Mouse (Mus musculus) inflammation-experienced regulatory T-cells (primary cell): Measurements from ENCODE around the gene Inpp5b. TPM values are rescaled to one million over a fixed set of nuclear protein-coding genes. Genes with fewer than 3 reads are reported as not detected.

Source experiments
- polyA plus RNA-seq, 2 experiments: library from polyadenylated mRNA; unstranded; fragments of 100-300 nt; shearing (Covaris generic); gene quantifications; one replicate each; pipeline ENCODE4 v1.2.1; 2017

The Inpp5b gene
- 100 to 1,000 TPM; 135 to 166 TPM for polyA plus RNA-seq

GRCm38 (mm10) chr4:124741376-124742343 is at the start of gene Inpp5b:
Inpp5b (plus strand) TSS chr4:124741850.

DNA sequence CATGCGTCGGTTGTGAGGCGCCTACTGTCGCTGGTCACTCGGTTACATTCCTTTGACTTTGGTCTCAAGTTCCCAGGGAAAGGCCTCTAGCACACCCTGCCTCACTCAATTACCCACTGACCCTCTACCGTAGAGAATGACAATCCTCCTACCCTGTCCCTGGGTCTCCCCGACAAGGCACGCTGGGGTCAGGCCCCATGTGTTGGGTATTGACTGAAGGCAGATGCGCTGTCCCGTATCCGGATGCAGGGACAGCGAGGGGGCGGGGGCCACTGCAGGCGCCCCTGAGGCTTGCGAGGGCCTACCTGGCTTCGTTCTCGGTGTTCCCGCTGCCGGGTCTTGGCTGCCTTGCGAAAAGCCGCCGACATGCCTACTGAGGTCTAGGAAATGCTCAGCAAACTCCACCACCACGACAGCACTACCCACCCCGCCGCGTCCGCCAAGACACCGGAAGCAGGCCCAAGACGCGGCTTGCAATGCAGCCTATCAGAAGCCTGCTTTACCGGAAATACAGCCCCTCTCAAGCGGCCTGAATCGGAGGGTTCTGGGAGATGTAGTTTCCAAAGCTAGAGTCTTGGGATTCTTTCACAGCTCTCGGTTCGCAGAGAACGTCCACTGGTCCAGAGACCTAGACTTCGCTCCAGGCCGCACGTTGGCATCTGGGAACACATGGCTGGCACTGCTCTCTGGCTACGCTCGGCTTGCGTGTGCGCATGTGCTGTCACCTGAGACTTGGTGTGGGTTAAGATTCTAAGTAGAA is 48.3 kb upstream of the Inpp5b start, which contains the start of gene Utp11:
TSS of gene Utp11 (minus strand) at position 466 of the 760 bp plus-strand sequence.

DNA sequence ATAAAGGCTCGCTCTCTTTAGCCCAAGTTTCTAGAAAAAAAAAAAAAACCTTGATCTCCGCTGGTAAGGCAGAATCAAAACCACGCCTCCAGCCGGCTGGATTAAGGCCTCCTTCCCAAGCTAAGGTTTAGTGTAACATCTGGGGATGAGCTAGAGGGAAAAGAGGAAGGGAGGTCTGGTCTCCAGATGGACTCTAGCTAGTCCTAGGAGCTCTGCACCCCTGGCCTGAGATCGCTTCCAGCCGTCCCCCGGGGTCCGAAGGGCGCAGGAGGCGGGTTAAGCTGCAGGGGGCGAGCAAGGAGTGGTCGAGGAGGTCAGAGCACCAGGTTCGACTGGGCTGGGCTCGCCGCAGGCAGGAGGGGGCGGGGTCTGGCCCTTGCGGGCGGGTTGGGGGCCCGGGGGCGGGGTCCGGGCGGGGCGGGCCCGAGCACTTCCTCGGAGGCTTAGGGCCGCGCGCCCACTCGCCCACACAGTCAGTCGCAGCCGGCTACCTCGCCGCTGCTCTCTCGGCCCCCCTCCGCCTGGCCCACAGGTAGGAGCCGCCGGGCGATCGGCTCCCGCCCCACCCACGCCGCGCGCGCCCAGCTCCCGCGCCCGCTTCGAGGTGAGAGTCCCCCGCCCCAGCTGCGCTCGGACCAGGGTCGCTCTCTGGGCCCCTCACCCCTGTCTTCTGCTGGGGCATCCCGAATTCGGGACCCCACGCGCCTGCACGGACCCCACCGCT is 41.2 kb upstream of the Inpp5b start, which contains the start of gene Fhl3:
TSS of gene Fhl3 (plus strand) at position 454 of the 724 bp plus-strand sequence.

GRCm38 (mm10) chr4:124714545-124715481 is 26.8 kb upstream of the Inpp5b start, which contains the start of gene Sf3a3:
Sf3a3 (plus strand) TSS chr4:124714776.

GRCm38 (mm10) chr4:124801552-124802308 is 60.1 kb downstream of the Inpp5b start, which contains the start of gene Mtf1:
Mtf1 (plus strand) TSS chr4:124802104.

DNA sequence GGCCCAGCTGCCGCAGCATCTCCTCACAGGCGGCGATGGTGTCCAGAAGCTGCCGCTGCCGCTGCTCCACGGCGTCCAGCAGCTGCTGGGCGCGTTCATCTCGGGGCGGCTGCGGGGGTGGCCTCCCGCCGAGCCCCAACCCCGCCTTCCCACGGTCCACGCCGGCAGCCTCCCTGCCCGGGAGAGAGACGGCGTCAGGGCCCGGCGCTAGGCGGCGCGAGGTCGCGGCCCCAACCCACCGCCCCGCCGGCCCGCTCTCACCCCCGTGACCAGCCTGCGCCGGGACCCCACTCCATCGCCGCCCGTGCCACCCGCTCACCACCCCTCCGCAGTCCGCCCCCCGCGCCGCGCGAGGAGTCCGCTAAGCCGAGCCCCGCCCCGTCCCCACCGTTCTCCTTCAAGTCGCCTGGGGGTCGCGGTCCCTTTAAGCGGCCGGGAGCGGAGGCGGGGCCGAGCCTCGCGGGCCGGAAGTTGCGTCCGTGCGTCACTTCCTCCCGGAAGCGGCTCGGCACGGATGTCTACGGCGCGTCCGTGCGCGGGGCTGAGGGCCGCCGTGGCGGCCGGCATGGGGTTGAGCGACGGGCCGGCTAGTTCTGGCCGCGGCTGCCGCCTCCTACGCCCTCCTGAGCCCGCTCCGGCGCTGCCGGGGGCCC is 108.7 kb downstream of the Inpp5b start, which contains the start of gene Yrdc:
TSS of gene Yrdc (plus strand) at position 419 of the 653 bp plus-strand sequence.

Other genes with a start within 250 kb of the Inpp5b start
- 1 to 10 TPM in 1 of 2 experiments, under 1 TPM in 1; 0.78 to 1.3 TPM for gene 3100002H09Rik, start 131.0 kb upstream of the Inpp5b start, polyA plus RNA-seq
- under 1 TPM; 0.14 to 0.59 TPM for gene Pou3f1, start 85.0 kb upstream of the Inpp5b start, polyA plus RNA-seq
- 10 to 100 TPM; 64.3 to 72.2 TPM for gene Utp11, start 48.2 kb upstream of the Inpp5b start, polyA plus RNA-seq
- gene Fhl3, start 41.1 kb upstream of the Inpp5b start, polyA plus RNA-seq = 1 to 10 TPM; 1.2 TPM
- 100 to 1,000 TPM; 121 to 134 TPM for gene Sf3a3, start 27.1 kb upstream of the Inpp5b start, polyA plus RNA-seq
- 10 to 100 TPM; 17.9 to 18.0 TPM for gene Mtf1, start 60.3 kb downstream of the Inpp5b start, polyA plus RNA-seq
- 100 to 1,000 TPM in 1 of 2 experiments, 10 to 100 TPM in 1; 77.7 to 103 TPM for gene Yrdc, start 108.8 kb downstream of the Inpp5b start, polyA plus RNA-seq
- 10 to 100 TPM; 20.0 to 21.1 TPM for gene 1110065P20Rik, start 109.3 kb downstream of the Inpp5b start, polyA plus RNA-seq
- 1 to 10 TPM; 3.8 to 4.4 TPM for gene Maneal, start 120.3 kb downstream of the Inpp5b start, polyA plus RNA-seq
- gene Epha10, start 139.0 kb downstream of the Inpp5b start, polyA plus RNA-seq = 1 to 10 TPM in 1 of 2 experiments, under 1 TPM in 1; 0.37 to 1.1 TPM
- 10 to 100 TPM; 12.9 to 13.8 TPM for gene 9930104L06Rik, start 195.2 kb downstream of the Inpp5b start, polyA plus RNA-seq
- 10 to 100 TPM in 1 of 2 experiments, 1 to 10 TPM in 1; 7.8 to 10.1 TPM for gene Cdca8, start 197.5 kb downstream of the Inpp5b start, polyA plus RNA-seq
- gene Rspo1, start 244.6 kb downstream of the Inpp5b start, polyA plus RNA-seq = not detected